Mouse (Mus musculus): ENCODE results near the gene Ryr1. TPM values are rescaled to one million over a fixed set of nuclear protein-coding genes. Genes with fewer than 3 reads are reported as not detected.
"Not testable (repeated sequence)": the region's sequence is repeated elsewhere in the genome, so short reads cannot be mapped to it uniquely, and the experiment has no call there.

Ryr1 gene
- polyA plus RNA-seq, 1 experiment from 2014 or later = 2.5 TPM

GRCm38 (mm10) chr7:28968120-28968519, 156.9 kb downstream of the Ryr1 start:
- not testable (repeated sequence) for H3K9me3 ChIP-seq (ENCODE audit: control insufficient read depth, low read length); DNase-seq (ENCODE audit: low spot score); H3K4me1 ChIP-seq (ENCODE audit: control insufficient read depth, insufficient read depth, low read length); H3K27ac ChIP-seq (replicated peaks; ENCODE audit: low read depth, low read length); H3K36me3 ChIP-seq (ENCODE audit: control insufficient read depth, insufficient read depth, low read length); ATAC-seq (ENCODE audit: insufficient number of reproducible peaks, low FRiP score, low TSS enrichment, low read depth); H3K9ac ChIP-seq (ENCODE audit: low read length); H3K4me3 ChIP-seq (ENCODE audit: low read depth, low read length); H3K27me3 ChIP-seq (ENCODE audit: control insufficient read depth, insufficient read depth, low read length); H3K4me2 ChIP-seq (ENCODE audit: low read depth, severe bottlenecking)
- 93% methylated on average over 8 of the region's 8 CpGs for WGBS

GRCm38 (mm10) chr7:28966751-28967505, 158.1 kb downstream of the Ryr1 start:
- Histone ChIP-seq H3K4me3 (ENCODE audit: low read depth, low read length) (no peak overlapping the region), H3K9ac (ENCODE audit: low read length) (no peak overlapping the region), H3K36me3 (ENCODE audit: control insufficient read depth, insufficient read depth, low read length) (peaks cover 7% of the 10 kb centered on the region), H3K4me1 (ENCODE audit: control insufficient read depth, insufficient read depth, low read length) (no peaks in the 10 kb centered on the region), H3K9me3 (ENCODE audit: control insufficient read depth, low read length) (no peaks in the 10 kb centered on the region), H3K27me3 (ENCODE audit: control insufficient read depth, insufficient read depth, low read length) (no peaks in the 10 kb centered on the region), H3K4me2 (ENCODE audit: low read depth, severe bottlenecking) (no peak overlapping the region), H3K27ac (replicated peaks; ENCODE audit: low read depth, low read length) (no peak overlapping the region)
- ATAC-seq (ENCODE audit: insufficient number of reproducible peaks, low FRiP score, low TSS enrichment, low read depth) (no peak), DNase-seq (ENCODE audit: low spot score) (no peak)
- 76% methylated on average over 4 of the region's 4 CpGs for WGBS

GRCm38 (mm10) chr7:28966181-28966580, 158.8 kb downstream of the Ryr1 start:
- H3K9me3 ChIP-seq (ENCODE audit: control insufficient read depth, low read length) = no peaks in the 10 kb centered on the region
- no peak overlapping the region for H3K4me3 ChIP-seq (ENCODE audit: low read depth, low read length)
- WGBS = 82% methylated on average over 5 of the region's 5 CpGs
- no peak overlapping the region for H3K27ac ChIP-seq (replicated peaks; ENCODE audit: low read depth, low read length)
- H3K27me3 ChIP-seq (ENCODE audit: control insufficient read depth, insufficient read depth, low read length) = no peaks in the 10 kb centered on the region
- H3K4me2 ChIP-seq (ENCODE audit: low read depth, severe bottlenecking) = no peak overlapping the region
- no peaks in the 10 kb centered on the region for H3K4me1 ChIP-seq (ENCODE audit: control insufficient read depth, insufficient read depth, low read length)
- no peak overlapping the region for H3K9ac ChIP-seq (ENCODE audit: low read length)
- ATAC-seq (ENCODE audit: insufficient number of reproducible peaks, low FRiP score, low TSS enrichment, low read depth) (no peak), DNase-seq (ENCODE audit: low spot score) (no peak)
- peaks cover 3% of the 10 kb centered on the region for H3K36me3 ChIP-seq (ENCODE audit: control insufficient read depth, insufficient read depth, low read length)

- ATAC-seq (ENCODE audit: insufficient number of reproducible peaks, low FRiP score, low TSS enrichment, low read depth) (no peak), DNase-seq (ENCODE audit: low spot score) (no peak)
- Histone ChIP-seq H3K36me3 (ENCODE audit: control insufficient read depth, insufficient read depth, low read length) (no peaks in the 10 kb centered on the region), H3K9me3 (ENCODE audit: control insufficient read depth, low read length) (no peaks in the 10 kb centered on the region), H3K9ac (ENCODE audit: low read length) (no peak overlapping the region), H3K27me3 (ENCODE audit: control insufficient read depth, insufficient read depth, low read length) (no peaks in the 10 kb centered on the region), H3K27ac (replicated peaks; ENCODE audit: low read depth, low read length) (no peak overlapping the region), H3K4me3 (ENCODE audit: low read depth, low read length) (no peak overlapping the region), H3K4me1 (ENCODE audit: control insufficient read depth, insufficient read depth, low read length) (peaks cover 7% of the 10 kb centered on the region), H3K4me2 (ENCODE audit: low read depth, severe bottlenecking) (no peak overlapping the region)
- 74% methylated on average over 5 of the region's 5 CpGs for WGBS
Observed at GRCm38 (mm10) chr7:28965346-28965840, 159.6 kb downstream of the Ryr1 start.

- WGBS = 83% methylated on average over 3 of the region's 3 CpGs
- no peaks in the 10 kb centered on the region for H3K36me3 ChIP-seq (ENCODE audit: control insufficient read depth, insufficient read depth, low read length)
- H3K4me2 ChIP-seq (ENCODE audit: low read depth, severe bottlenecking) = no peak overlapping the region
- H3K4me1 ChIP-seq (ENCODE audit: control insufficient read depth, insufficient read depth, low read length) = peaks cover 21% of the 10 kb centered on the region
- H3K27me3 ChIP-seq (ENCODE audit: control insufficient read depth, insufficient read depth, low read length) = no peaks in the 10 kb centered on the region
- H3K27ac ChIP-seq (replicated peaks; ENCODE audit: low read depth, low read length) = no peak overlapping the region
- no peak overlapping the region for H3K9ac ChIP-seq (ENCODE audit: low read length)
- DNase-seq (ENCODE audit: low spot score) (no peak), ATAC-seq (ENCODE audit: insufficient number of reproducible peaks, low FRiP score, low TSS enrichment, low read depth) (no peak)
- no peaks in the 10 kb centered on the region for H3K9me3 ChIP-seq (ENCODE audit: control insufficient read depth, low read length)
- no peak overlapping the region for H3K4me3 ChIP-seq (ENCODE audit: low read depth, low read length)
Observed at GRCm38 (mm10) chr7:28963399-28963923, 161.5 kb downstream of the Ryr1 start.

GRCm38 (mm10) chr7:28961927-28962670, 162.9 kb downstream of the Ryr1 start, which contains the start of gene Actn4:
Gene Actn4, minus strand, starts transcription at chr7:28962340.
- no peaks in the 10 kb centered on the region for H3K9me3 ChIP-seq (ENCODE audit: control insufficient read depth, low read length)
- peak within 1 kb of the TSS; percentile 82 for H3K9ac ChIP-seq (ENCODE audit: low read length)
- H3K4me1 ChIP-seq (ENCODE audit: control insufficient read depth, insufficient read depth, low read length) = peaks cover 23% of the 10 kb centered on the region
- DNase-seq (ENCODE audit: low spot score) (peak; percentile 99), ATAC-seq (ENCODE audit: insufficient number of reproducible peaks, low FRiP score, low TSS enrichment, low read depth) (peak; percentile 90)
- peak within 1 kb of the TSS; percentile 65 for H3K4me2 ChIP-seq (ENCODE audit: low read depth, severe bottlenecking)
- WGBS = under 1% methylated on average over 76 of the region's 76 CpGs
- peak within 1 kb of the TSS; percentile 89 for H3K4me3 ChIP-seq (ENCODE audit: low read depth, low read length)
- no peaks in the 10 kb centered on the region for H3K27me3 ChIP-seq (ENCODE audit: control insufficient read depth, insufficient read depth, low read length)
- no peaks in the 10 kb centered on the region for H3K36me3 ChIP-seq (ENCODE audit: control insufficient read depth, insufficient read depth, low read length)
- peak within 1 kb of the TSS; percentile 63 for H3K27ac ChIP-seq (replicated peaks; ENCODE audit: low read depth, low read length)

GRCm38 (mm10) chr7:28961584-28961926, 163.4 kb downstream of the Ryr1 start:
- ATAC-seq (ENCODE audit: insufficient number of reproducible peaks, low FRiP score, low TSS enrichment, low read depth) (no peak), DNase-seq (ENCODE audit: low spot score) (no peak)
- Histone ChIP-seq H3K27me3 (ENCODE audit: control insufficient read depth, insufficient read depth, low read length) (no peaks in the 10 kb centered on the region), H3K9ac (ENCODE audit: low read length) (peak overlapping the region; percentile 82), H3K36me3 (ENCODE audit: control insufficient read depth, insufficient read depth, low read length) (no peaks in the 10 kb centered on the region), H3K4me1 (ENCODE audit: control insufficient read depth, insufficient read depth, low read length) (peaks cover 23% of the 10 kb centered on the region), H3K4me3 (ENCODE audit: low read depth, low read length) (peak overlapping the region; percentile 89), H3K4me2 (ENCODE audit: low read depth, severe bottlenecking) (peak overlapping the region; percentile 65), H3K27ac (replicated peaks; ENCODE audit: low read depth, low read length) (no peak overlapping the region), H3K9me3 (ENCODE audit: control insufficient read depth, low read length) (no peaks in the 10 kb centered on the region)
- under 1% methylated on average over 7 of the region's 7 CpGs for WGBS

- Histone ChIP-seq H3K36me3 (ENCODE audit: control insufficient read depth, insufficient read depth, low read length) (no peaks in the 10 kb centered on the region), H3K4me3 (ENCODE audit: low read depth, low read length) (peak overlapping the region; percentile 89), H3K9me3 (ENCODE audit: control insufficient read depth, low read length) (no peaks in the 10 kb centered on the region), H3K4me1 (ENCODE audit: control insufficient read depth, insufficient read depth, low read length) (peaks cover 24% of the 10 kb centered on the region), H3K27me3 (ENCODE audit: control insufficient read depth, insufficient read depth, low read length) (no peaks in the 10 kb centered on the region), H3K9ac (ENCODE audit: low read length) (peak overlapping the region; percentile 82; the same call in 1 of the 2 replicates), H3K27ac (replicated peaks; ENCODE audit: low read depth, low read length) (no peak overlapping the region), H3K4me2 (ENCODE audit: low read depth, severe bottlenecking) (peak overlapping the region; percentile 65)
- 24% methylated on average over 9 of the region's 9 CpGs for WGBS
- no peak for DNase-seq (ENCODE audit: low spot score)
- ATAC-seq (ENCODE audit: insufficient number of reproducible peaks, low FRiP score, low TSS enrichment, low read depth) = no peak
Observed at GRCm38 (mm10) chr7:28960354-28961046, 164.5 kb downstream of the Ryr1 start.
